Mouse (Mus musculus): ENCODE data around the gene Glycam1.

- no peak for TF ChIP-seq CTCF (conservative IDR thresholded peaks at IDR 0.05; ENCODE audit: insufficient read depth, insufficient read length, low read depth, low read length)
- TF ChIP-seq POLR2A (IDR thresholded peaks at IDR 0.05; ENCODE audit: low read depth, low read length): no peak
Measured at GRCm38 (mm10) chr15:103585876-103586275, 21.0 kb upstream of the Glycam1 start.
